Mouse (Mus musculus) lung, postnatal 0 days (tissue): Measurements from ENCODE around the gene Hexdc.

Experiments
- CTCF ChIP-seq: IDR thresholded peaks from 2 replicates; pipeline ENCODE4 v1.5.1; 2016; ENCODE audit warnings: antibody characterized with exemption, mild to moderate bottlenecking
- EP300 ChIP-seq: IDR thresholded peaks from 2 replicates; pipeline ENCODE4 v1.6.1; 2016; ENCODE audit warnings: antibody characterized with exemption, mild to moderate bottlenecking, control low read depth

DNA sequence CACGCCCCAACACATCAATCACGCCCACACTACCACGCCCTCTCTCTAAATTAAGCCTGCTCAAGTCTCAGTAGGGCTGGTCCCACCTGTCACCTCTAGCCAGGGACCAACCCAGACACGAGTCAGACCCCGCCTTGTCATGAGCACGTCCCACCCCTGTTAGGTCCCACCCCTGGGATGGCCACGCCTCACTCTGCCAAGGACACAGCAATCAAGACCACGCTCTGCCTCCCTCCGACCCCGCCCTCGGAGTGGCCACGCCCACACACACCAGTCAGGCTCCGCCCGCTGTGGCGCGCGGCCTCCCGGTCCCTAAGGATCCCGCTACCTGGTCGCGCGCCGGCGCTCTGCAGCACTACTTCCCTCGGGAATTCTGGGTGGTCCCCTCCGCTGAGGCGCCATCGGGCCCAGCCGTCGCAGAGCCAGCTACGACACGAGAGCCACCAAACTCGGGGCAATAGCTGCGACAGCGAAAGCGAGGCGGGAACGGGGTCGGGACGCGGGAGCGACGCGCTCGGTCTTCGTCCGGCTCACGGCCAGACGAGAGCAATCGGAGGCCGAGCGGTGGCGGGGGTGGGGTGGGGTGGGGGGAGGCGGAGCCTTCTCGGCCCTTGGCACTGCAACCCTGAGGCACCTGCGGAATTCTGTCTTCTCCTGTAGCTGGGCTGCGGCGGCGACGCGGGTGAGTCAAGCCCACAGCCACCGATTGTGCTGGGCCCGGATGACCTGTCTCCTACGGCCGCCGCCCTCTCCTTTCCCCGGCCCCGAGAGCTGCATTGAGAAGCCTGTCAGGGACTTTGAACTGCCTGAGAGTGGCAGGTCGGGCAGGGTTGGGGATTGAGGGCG lies at the start of gene Hexdc, which contains the start of gene Ogfod3:
- TF ChIP-seq EP300 (no peak), CTCF (no peak)
